Mouse (Mus musculus) midbrain, embryonic 10.5 days (tissue): ENCODE measurements around the gene Entpd2. TPM values are rescaled to one million over a fixed set of nuclear protein-coding genes. Genes with fewer than 3 reads are reported as not detected.

Experiments
- DNase-seq: peaks from one replicate; pipeline ENCODE4 v3.0.0-alpha.2; 2017; ENCODE audit warnings: low spot score
- H3K27ac ChIP-seq: fragments of 300-500 bp; sonication (generic); replicated peaks from 2 replicates; pipeline ENCODE4 v1.5.1; 2016; ENCODE audit warnings: mild to moderate bottlenecking
- H3K27me3 ChIP-seq: fragments of 300-500 bp; sonication (generic); 2 replicates; pipeline ENCODE4 v1.6.1; 2016; ENCODE audit warnings: low read depth, mild to moderate bottlenecking; ENCODE audit not compliant: poor library complexity, severe bottlenecking
- H3K36me3 ChIP-seq: fragments of 300-500 bp; sonication (generic); 2 replicates; pipeline ENCODE4 v1.6.1; 2016; ENCODE audit warnings: mild to moderate bottlenecking, moderate library complexity
- H3K4me1 ChIP-seq: fragments of 300-500 bp; sonication (generic); 2 replicates; pipeline ENCODE4 v1.6.1; 2016
- H3K4me3 ChIP-seq: fragments of 300-500 bp; sonication (generic); 2 replicates; pipeline ENCODE4 v1.5.1; 2016; ENCODE audit warnings: mild to moderate bottlenecking, moderate library complexity
- H3K9me3 ChIP-seq: fragments of 300-500 bp; sonication (generic); replicated peaks from 2 replicates; pipeline ENCODE4 v1.6.1; 2016; ENCODE audit warnings: mild to moderate bottlenecking
- WGBS: fragments of 180-500 bp; shearing (Covaris S2); methylation state at CpG from one replicate; pipeline ENCODE4 v1.1.7; 2016; 5-methylcytosine and 5-hydroxymethylcytosine counted together
- polyA plus RNA-seq: library from polyadenylated mRNA; unstranded; fragments of >200 nt; fragmentation: Nextera tagmentation; extraction: Ambion mirVana; gene quantifications from 2 replicates; pipeline ENCODE4 v1.2.1, GENCODE M21; 2016

Gene Entpd2
- polyA plus RNA-seq, 1 experiment from 2014 or later: not detected

GRCm38 (mm10) chr2:25365091-25365761, 30.4 kb upstream of the Entpd2 start, which contains the start of gene Uap1l1:
TSS of gene Uap1l1 (minus strand) at chr2:25365682.
- peak within 1 kb of the TSS; percentile 76; the same call in 1 of the 2 replicates for H3K27ac ChIP-seq
- WGBS: under 1% methylated on average over 54 of the region's 54 CpGs

GRCm38 (mm10) chr2:25369996-25370395, 25.7 kb upstream of the Entpd2 start:
- peaks cover 9% of the 10 kb centered on the region for H3K36me3 ChIP-seq
- H3K27me3 ChIP-seq: peaks cover 26% of the 10 kb centered on the region
- WGBS: 91% methylated on average over 3 of the region's 3 CpGs
- no peaks in the 10 kb centered on the region for H3K9me3 ChIP-seq
- peaks cover 43% of the 10 kb centered on the region for H3K4me1 ChIP-seq
- H3K4me3 ChIP-seq: no peak overlapping the region
- DNase-seq: no peak
- H3K27ac ChIP-seq: no peak overlapping the region

More at GRCm38 (mm10) chr2:25365091-25365761, 30.4 kb upstream of the Entpd2 start, which contains the start of gene Uap1l1:
- Histone ChIP-seq H3K27me3 (peaks cover 50% of the 10 kb centered on the region), H3K9me3 (no peaks in the 10 kb centered on the region), H3K36me3 (no peaks in the 10 kb centered on the region), H3K4me3 (peak within 1 kb of the TSS; percentile 70), H3K4me1 (peaks cover 14% of the 10 kb centered on the region)
- peak; percentile 66 for DNase-seq

GRCm38 (mm10) chr2:25371764-25372643, 23.7 kb upstream of the Entpd2 start, which contains the start of gene Sapcd2:
TSS of gene Sapcd2 (plus strand) at chr2:25372321.
- WGBS: under 1% methylated on average over 65 of the region's 65 CpGs
- Histone ChIP-seq H3K4me3 (peak within 1 kb of the TSS; percentile 78), H3K36me3 (peaks cover 29% of the 10 kb centered on the region), H3K27ac (peak within 1 kb of the TSS; percentile 95), H3K27me3 (peaks cover 5% of the 10 kb centered on the region; the same call in 1 of the 2 replicates), H3K4me1 (peaks cover 35% of the 10 kb centered on the region), H3K9me3 (no peaks in the 10 kb centered on the region)
- DNase-seq: peak; percentile 92

- peaks cover 37% of the 10 kb centered on the region for H3K36me3 ChIP-seq
- peaks cover 35% of the 10 kb centered on the region for H3K4me1 ChIP-seq
- no peaks in the 10 kb centered on the region for H3K9me3 ChIP-seq
- H3K27ac ChIP-seq: peak overlapping the region; percentile 95
- no peak for DNase-seq
- 2% methylated on average over 42 of the region's 42 CpGs for WGBS
- peak overlapping the region; percentile 78 for H3K4me3 ChIP-seq
- peaks cover 5% of the 10 kb centered on the region; the same call in 1 of the 2 replicates for H3K27me3 ChIP-seq
Measured at GRCm38 (mm10) chr2:25372644-25373391, 22.9 kb upstream of the Entpd2 start.

- no peak for DNase-seq
- peaks cover 43% of the 10 kb centered on the region for H3K36me3 ChIP-seq
- H3K4me1 ChIP-seq: peaks cover 35% of the 10 kb centered on the region
- H3K27ac ChIP-seq: peak overlapping the region; percentile 95; the same call in 1 of the 2 replicates
- 0 out of 2 replicates have a peak, but pooled peaks cover 5% of the 10 kb centered on the region for H3K27me3 ChIP-seq
- no peaks in the 10 kb centered on the region for H3K9me3 ChIP-seq
- peak overlapping the region; percentile 78 for H3K4me3 ChIP-seq
- 49% methylated on average over 2 of the region's 2 CpGs for WGBS
Measured at GRCm38 (mm10) chr2:25373431-25373830, 22.2 kb upstream of the Entpd2 start.

GRCm38 (mm10) chr2:25376589-25376988, 19.1 kb upstream of the Entpd2 start:
- no peak for DNase-seq
- Histone ChIP-seq H3K4me3 (no peak overlapping the region), H3K4me1 (peaks cover 30% of the 10 kb centered on the region), H3K27me3 (0 out of 2 replicates have a peak, but pooled peaks cover 5% of the 10 kb centered on the region), H3K36me3 (peaks cover 49% of the 10 kb centered on the region), H3K27ac (no peak overlapping the region), H3K9me3 (no peaks in the 10 kb centered on the region)
- 64% methylated on average over 4 of the region's 4 CpGs for WGBS

- Histone ChIP-seq H3K4me1 (no peaks in the 10 kb centered on the region), H3K9me3 (no peaks in the 10 kb centered on the region), H3K4me3 (no peak overlapping the region), H3K27me3 (no peaks in the 10 kb centered on the region), H3K36me3 (no peaks in the 10 kb centered on the region), H3K27ac (no peak overlapping the region)
- DNase-seq: no peak
- 80% methylated on average over 5 of the region's 5 CpGs for WGBS
Measured at GRCm38 (mm10) chr2:25384492-25384891, 11.2 kb upstream of the Entpd2 start.

GRCm38 (mm10) chr2:25391266-25391665, 4.4 kb upstream of the Entpd2 start:
- peaks cover 16% of the 10 kb centered on the region for H3K4me1 ChIP-seq
- no peak overlapping the region for H3K27ac ChIP-seq
- DNase-seq: no peak
- H3K4me3 ChIP-seq: no peak overlapping the region
- H3K36me3 ChIP-seq: no peaks in the 10 kb centered on the region
- H3K27me3 ChIP-seq: peaks cover 26% of the 10 kb centered on the region
- H3K9me3 ChIP-seq: no peaks in the 10 kb centered on the region
- 85% methylated on average over 5 of the region's 5 CpGs for WGBS

GRCm38 (mm10) chr2:25394281-25395221, 1.1 kb upstream of the Entpd2 start:
- Histone ChIP-seq H3K27ac (no peak overlapping the region), H3K9me3 (no peaks in the 10 kb centered on the region), H3K27me3 (peaks cover 59% of the 10 kb centered on the region), H3K36me3 (no peaks in the 10 kb centered on the region), H3K4me1 (peaks cover 20% of the 10 kb centered on the region), H3K4me3 (no peak overlapping the region)
- no peak for DNase-seq
- 31% methylated on average over 3 of the region's 3 CpGs for WGBS

GRCm38 (mm10) chr2:25396597-25396983, 916 bp downstream of the Entpd2 start:
- no peaks in the 10 kb centered on the region for H3K36me3 ChIP-seq
- no peaks in the 10 kb centered on the region for H3K9me3 ChIP-seq
- DNase-seq: no peak
- WGBS: 23% methylated on average over 3 of the region's 3 CpGs
- peaks cover 80% of the 10 kb centered on the region for H3K27me3 ChIP-seq
- H3K4me3 ChIP-seq: peak overlapping the region; percentile 56
- peaks cover 27% of the 10 kb centered on the region for H3K4me1 ChIP-seq
- no peak overlapping the region for H3K27ac ChIP-seq

GRCm38 (mm10) chr2:25397010-25397409, 1.3 kb downstream of the Entpd2 start:
- Histone ChIP-seq H3K4me1 (peaks cover 27% of the 10 kb centered on the region), H3K9me3 (no peaks in the 10 kb centered on the region), H3K36me3 (no peaks in the 10 kb centered on the region), H3K27me3 (peaks cover 84% of the 10 kb centered on the region), H3K27ac (no peak overlapping the region), H3K4me3 (no peak overlapping the region)
- 75% methylated on average over 1 of the region's 1 CpGs for WGBS
- DNase-seq: no peak
